Mouse (Mus musculus) lung, postnatal 0 days (tissue): ENCODE measurements at regions not wholly inside any gene's neighbourhood (a gene's known extent, or its start where the extent isn't known, plus 50 kb on each side); places are given as distances from the start of the nearest gene placed in this dataset.

Experiments used
- ATAC-seq: fragments of 200-750 bp; cut with Nextera tagmentation; 2 replicates; pipeline ENCODE4 v1.8.0; 2017; ENCODE audit warnings: moderate library complexity
- DNase-seq: peaks from one replicate; pipeline ENCODE4 v3.0.0-alpha.2; 2016; ENCODE audit warnings: low spot score
- H3K27ac ChIP-seq: fragments of 300-500 bp; sonication (generic); 2 replicates; pipeline ENCODE4 v1.5.1; 2014; ENCODE audit warnings: antibody characterized with exemption, mild to moderate bottlenecking, low read length, mixed read lengths
- H3K27me3 ChIP-seq: fragments of 300-500 bp; sonication (generic); replicated peaks from 2 replicates; pipeline ENCODE4 v1.6.1; 2014; ENCODE audit warnings: low read length, mixed read lengths; ENCODE audit not compliant: insufficient read depth
- H3K36me3 ChIP-seq: fragments of 300-500 bp; sonication (generic); 2 replicates; pipeline ENCODE4 v1.6.1; 2014; ENCODE audit warnings: low read length, mixed read lengths; ENCODE audit not compliant: insufficient read depth
- H3K4me1 ChIP-seq: fragments of 300-500 bp; sonication (generic); 2 replicates; pipeline ENCODE4 v1.6.1; 2014; ENCODE audit warnings: antibody characterized with exemption, low read depth, low read length, mixed read lengths; ENCODE audit not compliant: insufficient read depth
- H3K4me2 ChIP-seq: fragments of 300-500 bp; sonication (generic); replicated peaks from 2 replicates; pipeline ENCODE4 v1.6.1; 2014; ENCODE audit warnings: low read depth, mild to moderate bottlenecking, low read length, moderate library complexity, mixed read lengths
- H3K4me3 ChIP-seq: fragments of 300-500 bp; sonication (generic); 2 replicates; pipeline ENCODE4 v1.5.1; 2014; ENCODE audit warnings: low read depth, low read length
- H3K9ac ChIP-seq: fragments of 300-500 bp; sonication (generic); replicated peaks from 2 replicates; pipeline ENCODE4 v1.6.1; 2014; ENCODE audit warnings: low read depth, mild to moderate bottlenecking
- H3K9me3 ChIP-seq: fragments of 300-500 bp; sonication (generic); 2 replicates; pipeline ENCODE4 v1.6.1; 2016; ENCODE audit warnings: low read length, mixed read lengths
- CTCF ChIP-seq: IDR thresholded peaks from 2 replicates; pipeline ENCODE4 v1.5.1; 2016; ENCODE audit warnings: antibody characterized with exemption, mild to moderate bottlenecking
- EP300 ChIP-seq: IDR thresholded peaks from 2 replicates; pipeline ENCODE4 v1.6.1; 2016; ENCODE audit warnings: antibody characterized with exemption, mild to moderate bottlenecking, control low read depth
- WGBS: fragments of 180-500 bp; shearing (Covaris S2); extraction: QIAGEN DNeasy Blood & Tissue Kit; methylation state at CpG from one replicate; pipeline ENCODE4 v1.1.7; 2014; 5-methylcytosine and 5-hydroxymethylcytosine counted together

GRCm38 (mm10) chr1:45100966-45101365 is 210.4 kb upstream of the Col3a1 start:
- no peaks in the 10 kb centered on the region; the same call in 1 of the 2 replicates for H3K9me3 ChIP-seq
- DNase-seq (peak; percentile 52), ATAC-seq (0 out of 2 replicates have a peak, but pooled peaks have one; percentile 19)
- no peaks in the 10 kb centered on the region for H3K4me1 ChIP-seq
- TF ChIP-seq CTCF: no peak
- TF ChIP-seq EP300: no peak
- no peaks in the 10 kb centered on the region for H3K36me3 ChIP-seq
- no peak overlapping the region for H3K4me2 ChIP-seq
- no peak overlapping the region for H3K9ac ChIP-seq
- H3K4me3 ChIP-seq: no peak overlapping the region
- no peak overlapping the region for H3K27ac ChIP-seq
- H3K27me3 ChIP-seq: no peaks in the 10 kb centered on the region

- Histone ChIP-seq H3K4me1 (no peaks in the 10 kb centered on the region), H3K27me3 (no peaks in the 10 kb centered on the region), H3K36me3 (no peaks in the 10 kb centered on the region), H3K4me2 (no peak overlapping the region), H3K4me3 (no peak overlapping the region), H3K9ac (no peak overlapping the region), H3K27ac (no peak overlapping the region), H3K9me3 (no peaks in the 10 kb centered on the region)
- ATAC-seq (peak; percentile 71), DNase-seq (peak; percentile 90)
- TF ChIP-seq EP300 (peak; percentile 60; the same call in 1 of the 2 replicates), CTCF (no peak)
- WGBS: 60% methylated on average over 1 of the region's 1 CpGs
Measured at GRCm38 (mm10) chr1:45116409-45117144, 194.8 kb upstream of the Col3a1 start.

- H3K27me3 ChIP-seq: no peaks in the 10 kb centered on the region
- TF ChIP-seq EP300 (no peak), CTCF (no peak)
- no peak overlapping the region for H3K4me3 ChIP-seq
- H3K9ac ChIP-seq: no peak overlapping the region
- no peaks in the 10 kb centered on the region for H3K36me3 ChIP-seq
- no peaks in the 10 kb centered on the region for H3K4me1 ChIP-seq
- no peaks in the 10 kb centered on the region for H3K9me3 ChIP-seq
- DNase-seq: no peak
- no peak overlapping the region for H3K27ac ChIP-seq
- no peak overlapping the region for H3K4me2 ChIP-seq
- WGBS: 26% methylated on average over 6 of the region's 7 CpGs
- ATAC-seq: no peak
Measured at GRCm38 (mm10) chr1:45135152-45135714, 176.1 kb upstream of the Col3a1 start.

GRCm38 (mm10) chr1:45147019-45147418 is 164.3 kb upstream of the Col3a1 start:
- Histone ChIP-seq H3K9ac (no peak overlapping the region), H3K36me3 (no peaks in the 10 kb centered on the region), H3K27me3 (no peaks in the 10 kb centered on the region), H3K4me3 (no peak overlapping the region), H3K4me1 (no peaks in the 10 kb centered on the region), H3K9me3 (no peaks in the 10 kb centered on the region), H3K27ac (no peak overlapping the region), H3K4me2 (no peak overlapping the region)
- WGBS: 51% methylated on average over 2 of the region's 2 CpGs
- no peak for DNase-seq
- TF ChIP-seq CTCF (no peak), EP300 (no peak)
- no peak for ATAC-seq

- WGBS: 93% methylated on average over 1 of the region's 1 CpGs
- Histone ChIP-seq H3K9ac (no peak overlapping the region), H3K4me3 (no peak overlapping the region), H3K4me1 (no peaks in the 10 kb centered on the region), H3K36me3 (no peaks in the 10 kb centered on the region), H3K27me3 (no peaks in the 10 kb centered on the region), H3K9me3 (no peaks in the 10 kb centered on the region), H3K4me2 (no peak overlapping the region), H3K27ac (no peak overlapping the region)
- TF ChIP-seq CTCF (no peak), EP300 (no peak)
- ATAC-seq (no peak), DNase-seq (no peak)
Measured at GRCm38 (mm10) chr1:45181632-45182031, 129.7 kb upstream of the Col3a1 start.

GRCm38 (mm10) chr1:45185341-45185740 is 126.0 kb upstream of the Col3a1 start:
- no peak for TF ChIP-seq CTCF
- no peak for TF ChIP-seq EP300
- no peak for ATAC-seq
- no peak for DNase-seq

More at GRCm38 (mm10) chr1:45185341-45185740, 126.0 kb upstream of the Col3a1 start:
- no peaks in the 10 kb centered on the region for H3K27me3 ChIP-seq
- H3K36me3 ChIP-seq: no peaks in the 10 kb centered on the region
- H3K4me3 ChIP-seq: no peak overlapping the region
- no peaks in the 10 kb centered on the region for H3K4me1 ChIP-seq
- no peak overlapping the region for H3K9ac ChIP-seq
- H3K27ac ChIP-seq: no peak overlapping the region
- no peak overlapping the region for H3K4me2 ChIP-seq
- H3K9me3 ChIP-seq: no peaks in the 10 kb centered on the region
